Mouse (Mus musculus) heart, embryonic 16.5 days (tissue): ENCODE results near the gene Mras. TPM values are rescaled to one million over a fixed set of nuclear protein-coding genes. Genes with fewer than 3 reads are reported as not detected.

Experiments
- ATAC-seq: fragments of 200-750 bp; cut with Nextera tagmentation; replicated peaks from 2 replicates; pipeline ENCODE4 v1.8.0; 2017; ENCODE audit warnings: moderate number of reproducible peaks; ENCODE audit not compliant: insufficient read depth, low FRiP score; ENCODE audit errors: extremely low read depth
- H3K27ac ChIP-seq: fragments of 300-500 bp; sonication (generic); 2 replicates; pipeline ENCODE4 v1.5.1; 2014; ENCODE audit warnings: mild to moderate bottlenecking, low read length, control low read depth, moderate library complexity
- H3K27me3 ChIP-seq: fragments of 300-500 bp; sonication (generic); 2 replicates; pipeline ENCODE4 v1.6.1; 2014; ENCODE audit warnings: low read length, mixed read lengths; ENCODE audit not compliant: control insufficient read depth, insufficient read depth
- H3K36me3 ChIP-seq: fragments of 300-500 bp; sonication (generic); 2 replicates; pipeline ENCODE4 v1.6.1; 2014; ENCODE audit not compliant: control insufficient read depth, insufficient read depth
- H3K4me1 ChIP-seq: fragments of 300-500 bp; sonication (generic); 2 replicates; pipeline ENCODE4 v1.6.1; 2014; ENCODE audit warnings: low read length, mixed read lengths; ENCODE audit not compliant: control insufficient read depth, insufficient read depth
- H3K4me2 ChIP-seq: fragments of 300-500 bp; sonication (generic); 2 replicates; pipeline ENCODE4 v1.6.1; 2014; ENCODE audit warnings: low read depth, mild to moderate bottlenecking, control low read depth, low read length
- H3K4me3 ChIP-seq: fragments of 300-500 bp; sonication (generic); 2 replicates; pipeline ENCODE4 v1.5.1; 2014; ENCODE audit warnings: mild to moderate bottlenecking, control low read depth, low read length
- H3K9ac ChIP-seq: fragments of 300-500 bp; sonication (generic); 2 replicates; pipeline ENCODE4 v1.6.1; 2014; ENCODE audit warnings: low read length, control low read depth
- H3K9me3 ChIP-seq: fragments of 300-500 bp; sonication (generic); replicated peaks from 2 replicates; pipeline ENCODE4 v1.6.1; 2016; ENCODE audit warnings: low read length; ENCODE audit not compliant: control insufficient read depth
- WGBS: fragments of 180-500 bp; shearing (Covaris S2); extraction: QIAGEN DNeasy Blood & Tissue Kit; methylation state at CpG from one replicate; pipeline ENCODE4 v1.1.7; 2014; 5-methylcytosine and 5-hydroxymethylcytosine counted together
- polyA plus RNA-seq: library from polyadenylated mRNA; unstranded; fragments of >200 nt; fragmentation: Nextera tagmentation; extraction: Ambion mirVana; gene quantifications from 2 replicates; pipeline ENCODE4 v1.2.1, GENCODE M21; 2015

Gene Mras
- 15.0 and 15.1 TPM in 2 replicates for polyA plus RNA-seq

- peak; percentile 2; the same call in 1 of the 2 replicates for ATAC-seq
- Histone ChIP-seq H3K9me3 (no peaks in the 10 kb centered on the region), H3K4me1 (peaks cover 17% of the 10 kb centered on the region), H3K27ac (peak within 1 kb of the TSS; percentile 84), H3K4me2 (peak within 1 kb of the TSS; percentile 96), H3K9ac (peak within 1 kb of the TSS; percentile 87), H3K36me3 (no peaks in the 10 kb centered on the region), H3K4me3 (peak within 1 kb of the TSS; percentile 81), H3K27me3 (peaks cover 11% of the 10 kb centered on the region)
- 12% methylated on average over 27 of the region's 27 CpGs for WGBS
Observed at GRCm38 (mm10) chr9:99437031-99437764, at the start of gene Mras. TSS of gene Mras (minus strand) at chr9:99437381.

GRCm38 (mm10) chr9:99485144-99485543, 48.0 kb upstream of the Mras start:
- no peak for ATAC-seq
- H3K27me3 ChIP-seq = no peaks in the 10 kb centered on the region
- no peak overlapping the region for H3K9ac ChIP-seq
- H3K4me3 ChIP-seq = no peak overlapping the region
- no peak overlapping the region for H3K4me2 ChIP-seq
- H3K36me3 ChIP-seq = peaks cover 15% of the 10 kb centered on the region
- no peaks in the 10 kb centered on the region for H3K4me1 ChIP-seq
- H3K9me3 ChIP-seq = no peaks in the 10 kb centered on the region
- WGBS = 89% methylated on average over 4 of the region's 4 CpGs
- no peak overlapping the region for H3K27ac ChIP-seq

- Histone ChIP-seq H3K9me3 (no peaks in the 10 kb centered on the region), H3K27me3 (no peaks in the 10 kb centered on the region), H3K36me3 (peaks cover 11% of the 10 kb centered on the region; the same call in 1 of the 2 replicates), H3K4me1 (peaks cover under 1% of the 10 kb centered on the region; the same call in 1 of the 2 replicates), H3K9ac (no peak overlapping the region), H3K4me2 (no peak overlapping the region), H3K4me3 (no peak overlapping the region), H3K27ac (no peak overlapping the region)
- ATAC-seq = no peak
Observed at GRCm38 (mm10) chr9:99484632-99485031, 47.5 kb upstream of the Mras start.

GRCm38 (mm10) chr9:99483191-99483590, 46.0 kb upstream of the Mras start:
- no peaks in the 10 kb centered on the region for H3K27me3 ChIP-seq
- no peaks in the 10 kb centered on the region for H3K9me3 ChIP-seq
- H3K9ac ChIP-seq = no peak overlapping the region
- H3K4me2 ChIP-seq = no peak overlapping the region
- H3K4me1 ChIP-seq = peaks cover 4% of the 10 kb centered on the region; the same call in 1 of the 2 replicates
- no peak overlapping the region for H3K4me3 ChIP-seq
- H3K36me3 ChIP-seq = peaks cover 11% of the 10 kb centered on the region; the same call in 1 of the 2 replicates
- no peak for ATAC-seq
- no peak overlapping the region for H3K27ac ChIP-seq
- 80% methylated on average over 4 of the region's 4 CpGs for WGBS

- H3K4me1 ChIP-seq = peaks cover 4% of the 10 kb centered on the region; the same call in 1 of the 2 replicates
- no peaks in the 10 kb centered on the region for H3K9me3 ChIP-seq
- no peak overlapping the region for H3K4me2 ChIP-seq
- no peak overlapping the region for H3K4me3 ChIP-seq
- H3K27ac ChIP-seq = no peak overlapping the region
- no peak for ATAC-seq
- no peaks in the 10 kb centered on the region for H3K27me3 ChIP-seq
- WGBS = 84% methylated on average over 4 of the region's 4 CpGs
- no peak overlapping the region for H3K9ac ChIP-seq
- no peaks in the 10 kb centered on the region; the same call in 1 of the 2 replicates for H3K36me3 ChIP-seq
Observed at GRCm38 (mm10) chr9:99480764-99481163, 43.6 kb upstream of the Mras start.

- 0 out of 2 replicates have a peak, but pooled peaks cover 6% of the 10 kb centered on the region for H3K36me3 ChIP-seq
Observed at GRCm38 (mm10) chr9:99479181-99479711, 42.1 kb upstream of the Mras start.

GRCm38 (mm10) chr9:99471334-99471733, 34.2 kb upstream of the Mras start:
- H3K4me3 ChIP-seq = no peak overlapping the region
- no peak overlapping the region for H3K4me2 ChIP-seq
- H3K36me3 ChIP-seq = 0 out of 2 replicates have a peak, but pooled peaks cover 6% of the 10 kb centered on the region
- H3K9me3 ChIP-seq = no peaks in the 10 kb centered on the region
- no peak overlapping the region for H3K9ac ChIP-seq
- 75% methylated on average over 7 of the region's 7 CpGs for WGBS
- no peaks in the 10 kb centered on the region for H3K4me1 ChIP-seq
- no peaks in the 10 kb centered on the region for H3K27me3 ChIP-seq
- ATAC-seq = no peak
- no peak overlapping the region for H3K27ac ChIP-seq

More at GRCm38 (mm10) chr9:99479181-99479711, 42.1 kb upstream of the Mras start:
- H3K27ac ChIP-seq = no peak overlapping the region
- H3K4me3 ChIP-seq = no peak overlapping the region
- peaks cover 4% of the 10 kb centered on the region; the same call in 1 of the 2 replicates for H3K4me1 ChIP-seq
- H3K4me2 ChIP-seq = no peak overlapping the region
- no peak for ATAC-seq
- H3K27me3 ChIP-seq = no peaks in the 10 kb centered on the region
- H3K9me3 ChIP-seq = no peaks in the 10 kb centered on the region
- WGBS = 45% methylated on average over 9 of the region's 9 CpGs
- no peak overlapping the region for H3K9ac ChIP-seq

- H3K4me2 ChIP-seq = no peak overlapping the region
- 50% methylated on average over 16 of the region's 16 CpGs for WGBS
Observed at GRCm38 (mm10) chr9:99470347-99471092, 33.3 kb upstream of the Mras start.

More at GRCm38 (mm10) chr9:99470347-99471092, 33.3 kb upstream of the Mras start:
- no peaks in the 10 kb centered on the region for H3K9me3 ChIP-seq
- no peaks in the 10 kb centered on the region for H3K4me1 ChIP-seq
- H3K36me3 ChIP-seq = 0 out of 2 replicates have a peak, but pooled peaks cover 6% of the 10 kb centered on the region
- H3K27me3 ChIP-seq = no peaks in the 10 kb centered on the region
- no peak overlapping the region for H3K9ac ChIP-seq
- no peak overlapping the region for H3K27ac ChIP-seq
- no peak overlapping the region for H3K4me3 ChIP-seq
- ATAC-seq = no peak
